Mouse (Mus musculus): ENCODE measurements around the gene Arhgef3. TPM values are rescaled to one million over a fixed set of nuclear protein-coding genes. Genes with fewer than 3 reads are reported as not detected.

Gene Arhgef3
- polyA plus RNA-seq, 1 experiment from 2014 or later = 81.9 TPM

- no peaks in the 10 kb centered on the region for H3K79me2 ChIP-seq (ENCODE audit: inconsistent target)
- H3K27ac ChIP-seq = no peak overlapping the region
- no peak overlapping the region for H3K4me3 ChIP-seq (ENCODE audit: inconsistent target)
- H3K36me3 ChIP-seq (ENCODE audit: inconsistent target) = no peaks in the 10 kb centered on the region
- 88% methylated on average over 6 of the region's 6 CpGs for WGBS (ENCODE audit: missing documents)
Measured at GRCm38 (mm10) chr14:27164639-27165038, 49.9 kb downstream of the Arhgef3 start.

- Histone ChIP-seq H3K27ac (no peak overlapping the region), H3K36me3 (ENCODE audit: inconsistent target) (no peaks in the 10 kb centered on the region), H3K79me2 (ENCODE audit: inconsistent target) (no peaks in the 10 kb centered on the region), H3K4me3 (ENCODE audit: inconsistent target) (no peak overlapping the region)
- 89% methylated on average over 8 of the region's 8 CpGs for WGBS (ENCODE audit: missing documents)
Measured at GRCm38 (mm10) chr14:27166751-27167150, 52.1 kb downstream of the Arhgef3 start.

- Histone ChIP-seq H3K27ac (no peak overlapping the region), H3K4me3 (ENCODE audit: inconsistent target) (no peak overlapping the region), H3K36me3 (ENCODE audit: inconsistent target) (no peaks in the 10 kb centered on the region), H3K79me2 (ENCODE audit: inconsistent target) (no peaks in the 10 kb centered on the region)
- 78% methylated on average over 4 of the region's 4 CpGs for WGBS (ENCODE audit: missing documents)
Measured at GRCm38 (mm10) chr14:27167177-27167576, 52.5 kb downstream of the Arhgef3 start.

GRCm38 (mm10) chr14:27168387-27168786 is 53.7 kb downstream of the Arhgef3 start:
- WGBS (ENCODE audit: missing documents) = 93% methylated on average over 5 of the region's 5 CpGs
- no peaks in the 10 kb centered on the region for H3K36me3 ChIP-seq (ENCODE audit: inconsistent target)
- no peaks in the 10 kb centered on the region for H3K79me2 ChIP-seq (ENCODE audit: inconsistent target)
- no peak overlapping the region for H3K27ac ChIP-seq
- no peak overlapping the region for H3K4me3 ChIP-seq (ENCODE audit: inconsistent target)

- H3K79me2 ChIP-seq (ENCODE audit: inconsistent target) = no peaks in the 10 kb centered on the region
- H3K4me3 ChIP-seq (ENCODE audit: inconsistent target) = no peak overlapping the region
- 95% methylated on average over 4 of the region's 4 CpGs for WGBS (ENCODE audit: missing documents)
- no peaks in the 10 kb centered on the region for H3K36me3 ChIP-seq (ENCODE audit: inconsistent target)
- H3K27ac ChIP-seq = no peak overlapping the region
Measured at GRCm38 (mm10) chr14:27169287-27169686, 54.6 kb downstream of the Arhgef3 start.

- Histone ChIP-seq H3K79me2 (ENCODE audit: inconsistent target) (no peaks in the 10 kb centered on the region), H3K36me3 (ENCODE audit: inconsistent target) (no peaks in the 10 kb centered on the region), H3K27ac (no peak overlapping the region), H3K4me3 (ENCODE audit: inconsistent target) (no peak overlapping the region)
- 95% methylated on average over 2 of the region's 2 CpGs for WGBS (ENCODE audit: missing documents)
Measured at GRCm38 (mm10) chr14:27170421-27170820, 55.7 kb downstream of the Arhgef3 start.

- no peak overlapping the region for H3K4me3 ChIP-seq (ENCODE audit: inconsistent target)
- H3K36me3 ChIP-seq (ENCODE audit: inconsistent target) = no peaks in the 10 kb centered on the region
- no peak overlapping the region for H3K27ac ChIP-seq
- no peaks in the 10 kb centered on the region for H3K79me2 ChIP-seq (ENCODE audit: inconsistent target)
- 94% methylated on average over 14 of the region's 14 CpGs for WGBS (ENCODE audit: missing documents)
Measured at GRCm38 (mm10) chr14:27171175-27171830, 56.6 kb downstream of the Arhgef3 start.

- H3K79me2 ChIP-seq (ENCODE audit: inconsistent target) = no peaks in the 10 kb centered on the region
- WGBS (ENCODE audit: missing documents) = 95% methylated on average over 9 of the region's 10 CpGs
Measured at GRCm38 (mm10) chr14:27173178-27173803, 58.6 kb downstream of the Arhgef3 start.

GRCm38 (mm10) chr14:27174188-27174786 is 59.6 kb downstream of the Arhgef3 start:
- Histone ChIP-seq H3K4me3 (ENCODE audit: inconsistent target) (no peak overlapping the region), H3K79me2 (ENCODE audit: inconsistent target) (no peaks in the 10 kb centered on the region), H3K27ac (no peak overlapping the region), H3K36me3 (ENCODE audit: inconsistent target) (no peaks in the 10 kb centered on the region)
- WGBS (ENCODE audit: missing documents) = 32% methylated on average over 2 of the region's 6 CpGs

More at GRCm38 (mm10) chr14:27173178-27173803, 58.6 kb downstream of the Arhgef3 start:
- no peak overlapping the region for H3K4me3 ChIP-seq (ENCODE audit: inconsistent target)
- no peaks in the 10 kb centered on the region for H3K36me3 ChIP-seq (ENCODE audit: inconsistent target)
- H3K27ac ChIP-seq = no peak overlapping the region

- no peaks in the 10 kb centered on the region for H3K79me2 ChIP-seq (ENCODE audit: inconsistent target)
- H3K4me3 ChIP-seq (ENCODE audit: inconsistent target) = no peak overlapping the region
- H3K36me3 ChIP-seq (ENCODE audit: inconsistent target) = no peaks in the 10 kb centered on the region
- H3K27ac ChIP-seq = no peak overlapping the region
- WGBS (ENCODE audit: missing documents) = 88% methylated on average over 12 of the region's 12 CpGs
Measured at GRCm38 (mm10) chr14:27174831-27175301, 60.2 kb downstream of the Arhgef3 start.

GRCm38 (mm10) chr14:27175343-27175742 is 60.6 kb downstream of the Arhgef3 start:
- 93% methylated on average over 11 of the region's 11 CpGs for WGBS (ENCODE audit: missing documents)

GRCm38 (mm10) chr14:27177800-27178559 is 63.3 kb downstream of the Arhgef3 start:
- no peaks in the 10 kb centered on the region for H3K36me3 ChIP-seq (ENCODE audit: inconsistent target)
- H3K79me2 ChIP-seq (ENCODE audit: inconsistent target) = no peaks in the 10 kb centered on the region
- H3K4me3 ChIP-seq (ENCODE audit: inconsistent target) = no peak overlapping the region
- 91% methylated on average over 8 of the region's 8 CpGs for WGBS (ENCODE audit: missing documents)
- H3K27ac ChIP-seq = no peak overlapping the region

More at GRCm38 (mm10) chr14:27175343-27175742, 60.6 kb downstream of the Arhgef3 start:
- no peak overlapping the region for H3K27ac ChIP-seq
- H3K79me2 ChIP-seq (ENCODE audit: inconsistent target) = no peaks in the 10 kb centered on the region
- no peaks in the 10 kb centered on the region for H3K36me3 ChIP-seq (ENCODE audit: inconsistent target)
- no peak overlapping the region for H3K4me3 ChIP-seq (ENCODE audit: inconsistent target)

GRCm38 (mm10) chr14:27178560-27178920 is 63.8 kb downstream of the Arhgef3 start:
- Histone ChIP-seq H3K27ac (no peak overlapping the region), H3K4me3 (ENCODE audit: inconsistent target) (no peak overlapping the region), H3K36me3 (ENCODE audit: inconsistent target) (no peaks in the 10 kb centered on the region), H3K79me2 (ENCODE audit: inconsistent target) (no peaks in the 10 kb centered on the region)
- 92% methylated on average over 8 of the region's 8 CpGs for WGBS (ENCODE audit: missing documents)

GRCm38 (mm10) chr14:27179771-27180170 is 65.1 kb downstream of the Arhgef3 start:
- 91% methylated on average over 7 of the region's 7 CpGs for WGBS (ENCODE audit: missing documents)

More at GRCm38 (mm10) chr14:27179771-27180170, 65.1 kb downstream of the Arhgef3 start:
- Histone ChIP-seq H3K4me3 (ENCODE audit: inconsistent target) (no peak overlapping the region), H3K27ac (no peak overlapping the region), H3K36me3 (ENCODE audit: inconsistent target) (no peaks in the 10 kb centered on the region), H3K79me2 (ENCODE audit: inconsistent target) (no peaks in the 10 kb centered on the region)

Measured in macrophage (primary cell).